Mouse (Mus musculus): ENCODE measurements around the gene Dtx3. TPM values are rescaled to one million over a fixed set of nuclear protein-coding genes. Genes with fewer than 3 reads are reported as not detected.
"Not testable (repeated sequence)": the region's sequence is repeated elsewhere in the genome, so short reads cannot be mapped to it uniquely, and the experiment has no call there.

The Dtx3 gene
- polyA plus RNA-seq, 1 experiment from 2014 or later = 223 TPM

GRCm38 (mm10) chr10:127165654-127166403 is 29.7 kb downstream of the Dtx3 start:
- peaks cover 23% of the 10 kb centered on the region for H3K4me1 ChIP-seq (replicated peaks; ENCODE audit: control insufficient read depth, insufficient read depth, low read length)
- peak overlapping the region; percentile 99 for H3K9ac ChIP-seq
- H3K36me3 ChIP-seq (replicated peaks; ENCODE audit: control insufficient read depth, insufficient read depth) = peaks cover 26% of the 10 kb centered on the region
- DNase-seq (ENCODE audit: low spot score) (no peak), ATAC-seq (ENCODE audit: low FRiP score) (peak; percentile 43)
- H3K27ac ChIP-seq = peak overlapping the region; percentile 95
- WGBS = under 1% methylated on average over 51 of the region's 56 CpGs
- H3K4me3 ChIP-seq (replicated peaks; ENCODE audit: low read length) = peak overlapping the region; percentile 94
- peak overlapping the region; percentile 95 for H3K4me2 ChIP-seq (replicated peaks)
- no peaks in the 10 kb centered on the region for H3K9me3 ChIP-seq (ENCODE audit: control insufficient read depth, low read length)
- H3K27me3 ChIP-seq (ENCODE audit: control insufficient read depth, insufficient read depth, low read length) = peaks cover 42% of the 10 kb centered on the region

- WGBS = 0% methylated on average over 38 of the region's 42 CpGs
- Histone ChIP-seq H3K9ac (peak overlapping the region; percentile 99), H3K36me3 (replicated peaks; ENCODE audit: control insufficient read depth, insufficient read depth) (peaks cover 24% of the 10 kb centered on the region), H3K27me3 (ENCODE audit: control insufficient read depth, insufficient read depth, low read length) (peaks cover 37% of the 10 kb centered on the region), H3K27ac (peak overlapping the region; percentile 95), H3K4me1 (replicated peaks; ENCODE audit: control insufficient read depth, insufficient read depth, low read length) (peaks cover 19% of the 10 kb centered on the region), H3K9me3 (ENCODE audit: control insufficient read depth, low read length) (no peaks in the 10 kb centered on the region), H3K4me3 (replicated peaks; ENCODE audit: low read length) (peak overlapping the region; percentile 94), H3K4me2 (replicated peaks) (peak overlapping the region; percentile 95)
- ATAC-seq (ENCODE audit: low FRiP score) (peak; percentile 62), DNase-seq (ENCODE audit: low spot score) (no peak)
These were observed 30.2 kb downstream of the Dtx3 start for GRCm38 (mm10) chr10:127165354-127165653.

- peak within 1 kb of the TSS; percentile 94 for H3K4me3 ChIP-seq (replicated peaks; ENCODE audit: low read length)
- 2% methylated on average over 49 of the region's 52 CpGs for WGBS
- ATAC-seq (ENCODE audit: low FRiP score) (peak; percentile 88), DNase-seq (ENCODE audit: low spot score) (peak; percentile 91)
- no peaks in the 10 kb centered on the region for H3K9me3 ChIP-seq (ENCODE audit: control insufficient read depth, low read length)
- H3K9ac ChIP-seq = peak within 1 kb of the TSS; percentile 99
- H3K4me1 ChIP-seq (replicated peaks; ENCODE audit: control insufficient read depth, insufficient read depth, low read length) = peaks cover 13% of the 10 kb centered on the region
- peak within 1 kb of the TSS; percentile 95 for H3K4me2 ChIP-seq (replicated peaks)
- peaks cover 32% of the 10 kb centered on the region for H3K27me3 ChIP-seq (ENCODE audit: control insufficient read depth, insufficient read depth, low read length)
- H3K36me3 ChIP-seq (replicated peaks; ENCODE audit: control insufficient read depth, insufficient read depth) = peaks cover 19% of the 10 kb centered on the region
- H3K27ac ChIP-seq = peak within 1 kb of the TSS; percentile 95
These were observed 30.7 kb downstream of the Dtx3 start, which contains the start of gene B4galnt1 for GRCm38 (mm10) chr10:127164631-127165353. Gene B4galnt1, plus strand, starts transcription at chr10:127165225.

- DNase-seq (ENCODE audit: low spot score) (no peak), ATAC-seq (ENCODE audit: low FRiP score) (no peak)
- H3K9ac ChIP-seq = no peak overlapping the region
- peaks cover 14% of the 10 kb centered on the region for H3K36me3 ChIP-seq (replicated peaks; ENCODE audit: control insufficient read depth, insufficient read depth)
- H3K4me3 ChIP-seq (replicated peaks; ENCODE audit: low read length) = peak overlapping the region; percentile 94; the same call in 1 of the 2 replicates
- H3K9me3 ChIP-seq (ENCODE audit: control insufficient read depth, low read length) = no peaks in the 10 kb centered on the region
- peak overlapping the region; percentile 95 for H3K4me2 ChIP-seq (replicated peaks)
- 91% methylated on average over 4 of the region's 4 CpGs for WGBS
- H3K27me3 ChIP-seq (ENCODE audit: control insufficient read depth, insufficient read depth, low read length) = peaks cover 26% of the 10 kb centered on the region
- H3K27ac ChIP-seq = peak overlapping the region; percentile 95
- peaks cover 11% of the 10 kb centered on the region for H3K4me1 ChIP-seq (replicated peaks; ENCODE audit: control insufficient read depth, insufficient read depth, low read length)
These were observed 31.3 kb downstream of the Dtx3 start for GRCm38 (mm10) chr10:127164190-127164589.

GRCm38 (mm10) chr10:127162771-127163261 is 32.7 kb downstream of the Dtx3 start:
- not testable (repeated sequence) for H3K9me3 ChIP-seq (ENCODE audit: control insufficient read depth, low read length)
- peaks cover 14% of the 10 kb centered on the region for H3K27me3 ChIP-seq (ENCODE audit: control insufficient read depth, insufficient read depth, low read length)

GRCm38 (mm10) chr10:127160728-127161127 is 34.8 kb downstream of the Dtx3 start:
- no peaks in the 10 kb centered on the region for H3K27me3 ChIP-seq (ENCODE audit: control insufficient read depth, insufficient read depth, low read length)
- H3K4me1 ChIP-seq (replicated peaks; ENCODE audit: control insufficient read depth, insufficient read depth, low read length) = no peaks in the 10 kb centered on the region
- no peak overlapping the region for H3K4me3 ChIP-seq (replicated peaks; ENCODE audit: low read length)
- no peak for DNase-seq (ENCODE audit: low spot score)
- H3K9ac ChIP-seq = no peak overlapping the region
- H3K36me3 ChIP-seq (replicated peaks; ENCODE audit: control insufficient read depth, insufficient read depth) = no peaks in the 10 kb centered on the region
- no peak for ATAC-seq (ENCODE audit: low FRiP score)
- no peaks in the 10 kb centered on the region for H3K9me3 ChIP-seq (ENCODE audit: control insufficient read depth, low read length)
- H3K27ac ChIP-seq = no peak overlapping the region
- WGBS = 75% methylated on average over 3 of the region's 3 CpGs
- H3K4me2 ChIP-seq (replicated peaks) = no peak overlapping the region

More at GRCm38 (mm10) chr10:127162771-127163261, 32.7 kb downstream of the Dtx3 start:
- H3K4me3 ChIP-seq (replicated peaks; ENCODE audit: low read length); H3K9ac ChIP-seq; ATAC-seq (ENCODE audit: low FRiP score); DNase-seq (ENCODE audit: low spot score); H3K4me2 ChIP-seq (replicated peaks); H3K36me3 ChIP-seq (replicated peaks; ENCODE audit: control insufficient read depth, insufficient read depth); H3K27ac ChIP-seq: not testable (repeated sequence)
- peaks cover 11% of the 10 kb centered on the region for H3K4me1 ChIP-seq (replicated peaks; ENCODE audit: control insufficient read depth, insufficient read depth, low read length)
- WGBS = 55% methylated on average over 7 of the region's 7 CpGs

- H3K4me3 ChIP-seq (replicated peaks; ENCODE audit: low read length) = no peak overlapping the region
- WGBS = 83% methylated on average over 9 of the region's 9 CpGs
These were observed 35.4 kb downstream of the Dtx3 start for GRCm38 (mm10) chr10:127160081-127160480.

GRCm38 (mm10) chr10:127158471-127158870 is 37.1 kb downstream of the Dtx3 start:
- H3K27ac ChIP-seq = no peak overlapping the region
- DNase-seq (ENCODE audit: low spot score) = no peak

More at GRCm38 (mm10) chr10:127160081-127160480, 35.4 kb downstream of the Dtx3 start:
- Histone ChIP-seq H3K9me3 (ENCODE audit: control insufficient read depth, low read length) (no peaks in the 10 kb centered on the region), H3K4me1 (replicated peaks; ENCODE audit: control insufficient read depth, insufficient read depth, low read length) (no peaks in the 10 kb centered on the region), H3K27me3 (ENCODE audit: control insufficient read depth, insufficient read depth, low read length) (no peaks in the 10 kb centered on the region), H3K9ac (no peak overlapping the region), H3K36me3 (replicated peaks; ENCODE audit: control insufficient read depth, insufficient read depth) (no peaks in the 10 kb centered on the region), H3K4me2 (replicated peaks) (no peak overlapping the region), H3K27ac (no peak overlapping the region)
- no peak for ATAC-seq (ENCODE audit: low FRiP score)
- no peak for DNase-seq (ENCODE audit: low spot score)

GRCm38 (mm10) chr10:127156511-127156910 is 39.0 kb downstream of the Dtx3 start:
- no peaks in the 10 kb centered on the region for H3K27me3 ChIP-seq (ENCODE audit: control insufficient read depth, insufficient read depth, low read length)
- DNase-seq (ENCODE audit: low spot score) (no peak), ATAC-seq (ENCODE audit: low FRiP score) (no peak)
- H3K27ac ChIP-seq = no peak overlapping the region
- no peaks in the 10 kb centered on the region for H3K9me3 ChIP-seq (ENCODE audit: control insufficient read depth, low read length)
- no peak overlapping the region for H3K4me3 ChIP-seq (replicated peaks; ENCODE audit: low read length)
- no peak overlapping the region for H3K9ac ChIP-seq
- 86% methylated on average over 1 of the region's 1 CpGs for WGBS
- no peaks in the 10 kb centered on the region for H3K36me3 ChIP-seq (replicated peaks; ENCODE audit: control insufficient read depth, insufficient read depth)
- no peak overlapping the region for H3K4me2 ChIP-seq (replicated peaks)
- H3K4me1 ChIP-seq (replicated peaks; ENCODE audit: control insufficient read depth, insufficient read depth, low read length) = no peaks in the 10 kb centered on the region

More at GRCm38 (mm10) chr10:127158471-127158870, 37.1 kb downstream of the Dtx3 start:
- no peaks in the 10 kb centered on the region for H3K4me1 ChIP-seq (replicated peaks; ENCODE audit: control insufficient read depth, insufficient read depth, low read length)
- H3K36me3 ChIP-seq (replicated peaks; ENCODE audit: control insufficient read depth, insufficient read depth) = no peaks in the 10 kb centered on the region
- H3K9me3 ChIP-seq (ENCODE audit: control insufficient read depth, low read length) = no peaks in the 10 kb centered on the region
- 78% methylated on average over 3 of the region's 3 CpGs for WGBS
- H3K27me3 ChIP-seq (ENCODE audit: control insufficient read depth, insufficient read depth, low read length) = no peaks in the 10 kb centered on the region
- no peak for ATAC-seq (ENCODE audit: low FRiP score)
- no peak overlapping the region for H3K4me2 ChIP-seq (replicated peaks)
- no peak overlapping the region for H3K4me3 ChIP-seq (replicated peaks; ENCODE audit: low read length)
- no peak overlapping the region for H3K9ac ChIP-seq
